ENCODE assay signal across 10 mouse cellular contexts in the genomic region with DNA sequence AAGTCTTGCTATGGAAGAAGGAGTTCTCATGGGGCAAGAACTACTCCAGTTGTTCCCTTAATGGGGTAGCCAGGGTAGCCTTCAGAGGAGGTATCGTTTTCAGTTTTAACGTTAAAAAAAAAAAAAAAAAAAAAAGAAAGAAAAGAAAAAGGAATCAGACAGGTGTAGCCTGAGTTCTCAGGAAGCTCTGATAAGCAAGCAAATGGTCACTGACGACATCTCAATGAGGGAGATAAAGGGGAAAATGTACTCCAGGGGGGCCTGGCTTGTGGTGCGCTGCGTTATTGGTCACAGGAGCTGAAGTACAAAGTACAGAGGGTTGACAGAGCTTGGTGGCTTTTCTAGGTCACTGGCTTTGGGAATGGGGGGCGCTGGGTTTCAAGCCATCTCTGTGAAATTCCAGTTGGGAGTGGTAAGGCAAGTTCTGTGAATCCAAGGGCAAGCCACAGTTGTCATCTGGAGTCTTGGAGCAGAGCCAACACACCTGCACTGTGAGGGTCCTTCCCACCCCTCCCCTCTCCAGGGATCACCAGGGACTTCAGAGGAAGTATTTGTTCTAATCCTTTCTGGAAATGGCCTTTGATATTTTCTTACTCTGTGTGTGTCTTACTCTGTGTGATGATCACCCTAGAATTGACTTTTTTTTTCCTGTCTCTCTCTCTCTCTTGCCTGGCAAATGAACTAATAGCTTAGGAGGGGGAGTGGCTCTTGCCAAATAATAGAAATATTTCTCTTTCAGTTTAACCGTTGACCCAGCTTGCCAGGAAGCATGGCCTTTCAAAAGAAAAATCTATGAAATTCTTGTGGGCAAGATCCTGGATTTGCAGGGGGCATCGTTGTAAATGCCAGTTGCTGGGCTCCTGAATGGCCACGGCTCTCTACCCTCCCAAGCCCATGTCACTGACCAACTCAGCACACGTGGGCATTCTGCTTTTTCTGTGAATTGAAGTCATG.
DNase-seq lines count a peak whose midpoint lies in the region; ATAC-seq and TF ChIP-seq lines count a peak whose summit lies in the region.
"Had no signal": no experiment of that assay in that cellular context is flagged by ENCODE, and none has a peak within 500 bp of the region (broad histone marks: within the 10 kb centered on the region; RNA-seq: fewer than 3 reads in every experiment).

No protein-coding gene starts in this region.

- no peak for TF ChIP-seq CTCF in lung, postnatal 0 days (IDR thresholded peaks at IDR 0.05)
- no peak for TF ChIP-seq CTCF in kidney, adult 2 months (conservative IDR thresholded peaks at IDR 0.05; ENCODE audit: insufficient read depth, insufficient read length, low read depth, low read length)

- DNase-seq in heart, postnatal 25 days (ENCODE audit: low spot score) = no peak
- DNase-seq in lung, postnatal 0 days (ENCODE audit: low spot score) = peak; percentile 48
- DNase-seq in lung, adult 18-20 months = no peak
- peak; percentile 62 for DNase-seq in kidney, adult 2 months
- no peak for DNase-seq in thymus, postnatal 25 days
- no peak for DNase-seq in gastrocnemius, adult 18-20 months (ENCODE audit: low spot score)
- DNase-seq: thymus, postnatal 4 days had no signal

- no peak for TF ChIP-seq EP300 in lung, postnatal 0 days (IDR thresholded peaks at IDR 0.05)

- TF ChIP-seq POLR2A in kidney, adult 2 months (IDR thresholded peaks at IDR 0.05; ENCODE audit: low read depth, low read length) = no peak

- intact Hi-C loops in heart, postnatal 25 days (cut with DNase I) = loop anchor here (5.0 kb wide), 1 partner anchor 92 kb away; a partner anchor contains a TSS

- H3K9ac ChIP-seq in heart, embryonic 13.5 days = peak overlapping the region; percentile 3; the same call in 1 of the 2 replicates
- H3K9ac ChIP-seq in lung, postnatal 0 days (replicated peaks; ENCODE audit: low read depth) = no peak overlapping the region
- H3K9ac ChIP-seq in stomach, embryonic 16.5 days (ENCODE audit: low read length) = no peak overlapping the region
- H3K9ac ChIP-seq: midbrain, embryonic 13.5 days had no signal

- no peaks in the 10 kb centered on the region for H3K36me3 ChIP-seq in heart, embryonic 13.5 days
- H3K36me3 ChIP-seq in lung, postnatal 0 days (ENCODE audit: insufficient read depth, low read length) = no peaks in the 10 kb centered on the region
- no peaks in the 10 kb centered on the region for H3K36me3 ChIP-seq in kidney, adult 2 months (ENCODE audit: control insufficient read depth, insufficient read depth, low read length)
- no peaks in the 10 kb centered on the region for H3K36me3 ChIP-seq in stomach, embryonic 16.5 days (ENCODE audit: control insufficient read depth, insufficient read depth, low read length)
- H3K36me3 ChIP-seq: midbrain, embryonic 13.5 days had no signal

- peaks cover 56% of the 10 kb centered on the region for H3K4me1 ChIP-seq in heart, embryonic 13.5 days
- H3K4me1 ChIP-seq in lung, postnatal 0 days (ENCODE audit: insufficient read depth, low read depth, low read length) = peaks cover 11% of the 10 kb centered on the region; the same call in 1 of the 2 replicates
- H3K4me1 ChIP-seq in kidney, adult 2 months (ENCODE audit: control insufficient read depth, insufficient read depth, low read length) = peaks cover 13% of the 10 kb centered on the region
- peaks cover 36% of the 10 kb centered on the region for H3K4me1 ChIP-seq in stomach, embryonic 16.5 days (ENCODE audit: control insufficient read depth, insufficient read depth, low read length)

- no peaks in the 10 kb centered on the region for H3K9me3 ChIP-seq in heart, embryonic 13.5 days
- H3K9me3 ChIP-seq in lung, postnatal 0 days (ENCODE audit: low read length) = no peaks in the 10 kb centered on the region
- no peaks in the 10 kb centered on the region for H3K9me3 ChIP-seq in stomach, embryonic 16.5 days (replicated peaks; ENCODE audit: control insufficient read depth, low read length)
- H3K9me3 ChIP-seq: midbrain, embryonic 13.5 days had no signal

- no peak for ATAC-seq in heart, embryonic 13.5 days (ENCODE audit: extremely low read depth, insufficient number of reproducible peaks, low FRiP score, low TSS enrichment)
- ATAC-seq in lung, postnatal 0 days = no peak
- 0 out of 2 replicates have a peak, but pooled peaks have one; percentile 5 for ATAC-seq in stomach, embryonic 16.5 days (ENCODE audit: insufficient read depth, low FRiP score)

- no peak overlapping the region for H3K4me3 ChIP-seq in heart, embryonic 13.5 days
- no peak overlapping the region for H3K4me3 ChIP-seq in lung, postnatal 0 days (ENCODE audit: low read depth, low read length)
- H3K4me3 ChIP-seq in kidney, adult 2 months (ENCODE audit: insufficient read depth, low read depth, low read length) = no peak overlapping the region
- no peak overlapping the region for H3K4me3 ChIP-seq in stomach, embryonic 16.5 days (replicated peaks; ENCODE audit: low read length)
- H3K4me3 ChIP-seq: midbrain, embryonic 13.5 days had no signal

- H3K27me3 ChIP-seq in heart, embryonic 13.5 days (replicated peaks) = peaks cover 9% of the 10 kb centered on the region; the same call in 1 of the 2 replicates
- H3K27me3 ChIP-seq in lung, postnatal 0 days (replicated peaks; ENCODE audit: insufficient read depth, low read length) = no peaks in the 10 kb centered on the region
- no peaks in the 10 kb centered on the region for H3K27me3 ChIP-seq in kidney, adult 2 months (replicated peaks; ENCODE audit: control insufficient read depth, insufficient read depth, low read length)
- H3K27me3 ChIP-seq in stomach, embryonic 16.5 days (ENCODE audit: control insufficient read depth, insufficient read depth, low read length) = no peaks in the 10 kb centered on the region

- H3K27ac ChIP-seq in heart, embryonic 13.5 days (replicated peaks) = peak overlapping the region; percentile 70
- H3K27ac ChIP-seq in lung, postnatal 0 days (ENCODE audit: low read length) = peak overlapping the region; percentile 40
- no peak overlapping the region for H3K27ac ChIP-seq in kidney, adult 2 months (ENCODE audit: insufficient read depth, low read depth, low read length)
- H3K27ac ChIP-seq in stomach, embryonic 16.5 days (ENCODE audit: low read length) = peak overlapping the region; percentile 89
- H3K27ac ChIP-seq: midbrain, embryonic 13.5 days had no signal

- peak overlapping the region; percentile 18; the same call in 1 of the 2 replicates for H3K4me2 ChIP-seq in heart, embryonic 13.5 days
- no peak overlapping the region for H3K4me2 ChIP-seq in lung, postnatal 0 days (replicated peaks; ENCODE audit: low read depth, low read length)
- H3K4me2 ChIP-seq in stomach, embryonic 16.5 days (ENCODE audit: low read depth, low read length) = peak overlapping the region; percentile 8; the same call in 1 of the 2 replicates
- H3K4me2 ChIP-seq: midbrain, embryonic 13.5 days had no signal

- 50% methylated on average over 10 of the region's 10 CpGs for WGBS in heart, embryonic 13.5 days
- 38% methylated on average over 10 of the region's 10 CpGs for WGBS in lung, postnatal 0 days
- 56% methylated on average over 10 of the region's 10 CpGs for WGBS in kidney, adult 2 months
- WGBS in stomach, embryonic 16.5 days = 38% methylated on average over 10 of the region's 10 CpGs

Comparison
In these comparisons a context has a peak if more than half of its experiments do, and no peak if none do; other contexts are left out.
1. DNase-seq: peak in lung, postnatal 0 days (single experiment) and kidney, adult 2 months (single experiment); none in heart, postnatal 25 days (single experiment), lung, adult 18-20 months (0 of 2), thymus, postnatal 25 days (single experiment) and gastrocnemius, adult 18-20 months (single experiment).